Mouse (Mus musculus) myocyte (in vitro differentiated cells): ENCODE measurements around the gene Scd4.

ENCODE experiments used
- CEBPB ChIP-seq: IDR thresholded peaks from 2 replicates; pipeline ENCODE4 v1.6.1; 2011; ENCODE audit warnings: mild to moderate bottlenecking, moderate library complexity; ENCODE audit not compliant: poor library complexity, insufficient read depth, severe bottlenecking
- E2F4 ChIP-seq: IDR thresholded peaks from one replicate; pipeline ENCODE4 v1.6.1; 2011; ENCODE audit warnings: mild to moderate bottlenecking, control low read depth, moderate library complexity; ENCODE audit not compliant: insufficient read depth
- MAX ChIP-seq: IDR thresholded peaks from one replicate; pipeline ENCODE4 v1.6.1; 2011; ENCODE audit warnings: low read depth, mild to moderate bottlenecking, control low read depth
- MYOG ChIP-seq, 3 experiments: IDR thresholded peaks; one replicate each; pipeline ENCODE4 v1.6.1; 2011; ENCODE audit warnings: control low read depth in 2 of 3, low read depth in 2 of 3, mild to moderate bottlenecking in 2 of 3; ENCODE audit not compliant: insufficient read length in 2 of 3, control insufficient read depth in 1 of 3, insufficient read depth in 1 of 3
- POLR2A ChIP-seq: IDR thresholded peaks from one replicate; pipeline ENCODE4 v1.6.1; 2011; ENCODE audit warnings: low read depth, mild to moderate bottlenecking, control low read depth, moderate library complexity; ENCODE audit not compliant: insufficient read length
- TCF12 ChIP-seq: IDR thresholded peaks from one replicate; pipeline ENCODE4 v1.6.1; 2011; ENCODE audit warnings: mild to moderate bottlenecking, control low read depth; ENCODE audit not compliant: poor library complexity, insufficient read depth, severe bottlenecking
- TCF3 ChIP-seq: IDR thresholded peaks from one replicate; pipeline ENCODE4 v1.6.1; 2011; ENCODE audit warnings: low read depth, control low read depth; ENCODE audit not compliant: insufficient read length
- USF1 ChIP-seq: IDR thresholded peaks from one replicate; pipeline ENCODE4 v1.6.1; 2011; ENCODE audit warnings: low read depth, mild to moderate bottlenecking, control low read depth, moderate library complexity

GRCm38 (mm10) chr19:44308611-44309246 lies 24.2 kb upstream of the Scd4 start:
- TF ChIP-seq TCF12 (no peak), POLR2A (no peak), MAX (no peak), USF1 (no peak), E2F4 (no peak), TCF3 (no peak), MYOG (IDR thresholded peaks at IDR 0.05; ENCODE audit: control insufficient read depth in 1 of 3, insufficient read depth in 1 of 3, insufficient read length in 2 of 3, low read depth in 2 of 3) (no peak), CEBPB (no peak)
